Mouse (Mus musculus) midbrain, embryonic 15.5 days (tissue): Measurements from ENCODE around the gene Gfpt1. TPM values are rescaled to one million over a fixed set of nuclear protein-coding genes. Genes with fewer than 3 reads are reported as not detected.

Experiments used
- ATAC-seq: fragments of 200-750 bp; cut with Nextera tagmentation; replicated peaks from 2 replicates; pipeline ENCODE4 v1.8.0; 2017; ENCODE audit warnings: moderate TSS enrichment
- H3K27ac ChIP-seq: fragments of 300-500 bp; sonication (generic); 2 replicates; pipeline ENCODE4 v1.5.1; 2015; ENCODE audit warnings: mild to moderate bottlenecking, inconsistent platforms
- H3K27me3 ChIP-seq: fragments of 300-500 bp; sonication (generic); replicated peaks from 2 replicates; pipeline ENCODE4 v1.6.1; 2015; ENCODE audit warnings: inconsistent platforms
- H3K36me3 ChIP-seq: fragments of 300-500 bp; sonication (generic); replicated peaks from 2 replicates; pipeline ENCODE4 v1.6.1; 2015; ENCODE audit warnings: inconsistent platforms
- H3K4me1 ChIP-seq: fragments of 300-500 bp; sonication (generic); 2 replicates; pipeline ENCODE4 v1.6.1; 2015; ENCODE audit warnings: inconsistent platforms
- H3K4me2 ChIP-seq: fragments of 300-500 bp; sonication (generic); 2 replicates; pipeline ENCODE4 v1.6.1; 2015; ENCODE audit warnings: inconsistent platforms, mild to moderate bottlenecking, moderate library complexity
- H3K4me3 ChIP-seq: fragments of 300-500 bp; sonication (generic); 2 replicates; pipeline ENCODE4 v1.5.1; 2015; ENCODE audit warnings: mild to moderate bottlenecking, inconsistent platforms
- H3K9ac ChIP-seq: fragments of 300-500 bp; sonication (generic); 2 replicates; pipeline ENCODE4 v1.6.1; 2015; ENCODE audit warnings: mild to moderate bottlenecking, inconsistent platforms
- H3K9me3 ChIP-seq: fragments of 300-500 bp; sonication (generic); 2 replicates; pipeline ENCODE4 v1.6.1; 2016; ENCODE audit warnings: inconsistent platforms
- WGBS: fragments of 180-500 bp; shearing (Covaris S2); methylation state at CpG from one replicate; pipeline ENCODE4 v1.1.7; 2015; ENCODE audit warnings: mixed read lengths; 5-methylcytosine and 5-hydroxymethylcytosine counted together
- polyA plus RNA-seq: library from polyadenylated mRNA; unstranded; fragments of >200 nt; fragmentation: Nextera tagmentation; extraction: Ambion mirVana; gene quantifications from 2 replicates; pipeline ENCODE4 v1.2.1, GENCODE M21; 2015

Gfpt1 gene
- polyA plus RNA-seq, 1 experiment from 2014 or later: 27.7 TPM

DNA sequence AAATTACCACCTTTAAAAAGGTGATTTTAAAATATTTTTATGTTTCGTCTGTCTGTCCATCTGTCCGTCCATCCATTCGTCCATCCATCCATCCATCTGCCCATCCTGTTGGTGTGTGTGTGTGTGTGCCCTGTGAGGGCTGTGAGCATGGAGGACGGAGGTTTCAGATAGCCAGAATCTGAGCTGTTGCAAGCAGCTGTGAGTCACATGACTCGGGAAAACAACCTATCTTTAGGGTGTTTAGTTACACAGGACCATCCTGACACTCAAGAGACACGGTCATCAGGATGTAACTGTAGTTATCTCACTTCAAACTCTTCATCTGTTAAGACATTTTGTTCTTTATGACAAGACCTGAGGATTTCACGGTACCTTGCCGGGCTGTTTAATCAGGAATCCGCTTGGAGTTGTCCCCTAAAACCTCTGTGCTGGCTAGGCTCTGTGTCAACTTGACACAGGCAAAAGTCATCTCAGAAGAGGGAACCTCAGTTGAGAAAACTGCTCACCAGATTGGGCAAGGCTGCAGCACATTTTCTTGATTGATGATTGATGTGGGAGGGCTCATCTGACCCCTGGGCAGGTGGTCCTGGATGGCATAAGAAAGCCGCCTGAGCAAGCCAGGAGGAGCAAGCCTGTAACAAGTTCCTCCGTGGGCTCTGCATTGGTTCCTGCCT lies 61.6 kb downstream of the Gfpt1 start, which contains the start of gene D6Ertd527e:
TSS of gene D6Ertd527e (plus strand) at position 624 of the 674 bp plus-strand sequence.
- Histone ChIP-seq H3K27me3 (no peaks in the 10 kb centered on the region), H3K9me3 (no peaks in the 10 kb centered on the region), H3K9ac (no peak within 1 kb of the TSS), H3K4me1 (peaks cover 24% of the 10 kb centered on the region), H3K27ac (no peak within 1 kb of the TSS), H3K4me3 (no peak within 1 kb of the TSS), H3K36me3 (no peaks in the 10 kb centered on the region), H3K4me2 (no peak within 1 kb of the TSS)
- 88% methylated on average over 11 of the region's 11 CpGs for WGBS
- ATAC-seq: no peak

DNA sequence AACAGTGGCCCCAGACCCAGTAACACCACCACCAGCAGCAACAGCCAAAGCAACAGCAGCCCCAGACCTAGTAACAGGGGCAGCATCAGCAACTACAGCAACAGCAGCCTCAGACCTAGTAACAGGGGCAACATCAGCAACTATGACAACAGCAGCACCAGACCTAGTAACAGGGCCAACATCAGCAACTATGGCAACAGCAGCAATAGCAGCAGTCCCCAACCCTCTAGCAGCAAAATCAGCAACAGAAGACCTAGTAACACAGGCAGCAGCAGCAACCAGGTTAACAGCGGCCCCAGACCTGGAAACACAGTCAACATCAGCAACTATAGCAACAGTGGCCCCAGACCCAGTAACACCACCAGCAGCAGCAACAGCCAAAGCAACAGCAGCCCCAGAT lies 68.8 kb downstream of the Gfpt1 start:
- ATAC-seq: no peak
- Histone ChIP-seq H3K4me2 (no peak overlapping the region), H3K4me3 (no peak overlapping the region), H3K36me3 (no peaks in the 10 kb centered on the region), H3K9ac (no peak overlapping the region), H3K27me3 (no peaks in the 10 kb centered on the region), H3K9me3 (no peaks in the 10 kb centered on the region), H3K4me1 (no peaks in the 10 kb centered on the region), H3K27ac (no peak overlapping the region)
- 95% methylated on average over 1 of the region's 1 CpGs for WGBS

GRCm38 (mm10) chr6:87112125-87112524 lies 69.5 kb downstream of the Gfpt1 start:
- Histone ChIP-seq H3K9me3 (no peaks in the 10 kb centered on the region), H3K27ac (no peak overlapping the region)
- WGBS: 67% methylated on average over 6 of the region's 6 CpGs

DNA sequence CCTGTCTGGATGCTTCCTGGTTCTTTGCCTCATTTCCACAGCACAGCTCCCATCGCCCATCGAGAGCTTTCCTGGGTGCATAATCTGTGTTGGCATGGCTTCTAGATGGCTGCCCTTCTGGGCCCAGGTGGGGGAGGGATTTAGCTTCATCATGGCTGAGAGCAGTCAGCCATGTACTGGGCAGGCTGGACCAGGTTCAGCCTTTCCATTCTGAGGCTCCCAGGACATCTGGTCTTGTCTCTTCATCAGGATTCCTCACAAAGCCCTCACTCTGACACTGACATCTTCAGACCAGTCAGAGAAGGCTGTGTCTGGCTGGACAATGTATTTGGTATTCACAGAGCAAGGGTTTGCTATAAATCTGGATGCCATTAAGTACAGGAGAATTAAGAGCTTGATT lies 73.3 kb downstream of the Gfpt1 start:
- no peak overlapping the region for H3K4me3 ChIP-seq
- WGBS: 75% methylated on average over 2 of the region's 2 CpGs
- no peaks in the 10 kb centered on the region for H3K36me3 ChIP-seq
- H3K9me3 ChIP-seq: no peaks in the 10 kb centered on the region
- no peak overlapping the region for H3K9ac ChIP-seq
- no peak overlapping the region for H3K27ac ChIP-seq
- no peaks in the 10 kb centered on the region for H3K27me3 ChIP-seq
- H3K4me2 ChIP-seq: no peak overlapping the region
- no peaks in the 10 kb centered on the region for H3K4me1 ChIP-seq
- ATAC-seq: no peak

More at GRCm38 (mm10) chr6:87112125-87112524, 69.5 kb downstream of the Gfpt1 start:
- Histone ChIP-seq H3K27me3 (no peaks in the 10 kb centered on the region), H3K36me3 (no peaks in the 10 kb centered on the region), H3K9ac (no peak overlapping the region), H3K4me1 (no peaks in the 10 kb centered on the region), H3K4me2 (no peak overlapping the region), H3K4me3 (no peak overlapping the region)
- no peak for ATAC-seq

DNA sequence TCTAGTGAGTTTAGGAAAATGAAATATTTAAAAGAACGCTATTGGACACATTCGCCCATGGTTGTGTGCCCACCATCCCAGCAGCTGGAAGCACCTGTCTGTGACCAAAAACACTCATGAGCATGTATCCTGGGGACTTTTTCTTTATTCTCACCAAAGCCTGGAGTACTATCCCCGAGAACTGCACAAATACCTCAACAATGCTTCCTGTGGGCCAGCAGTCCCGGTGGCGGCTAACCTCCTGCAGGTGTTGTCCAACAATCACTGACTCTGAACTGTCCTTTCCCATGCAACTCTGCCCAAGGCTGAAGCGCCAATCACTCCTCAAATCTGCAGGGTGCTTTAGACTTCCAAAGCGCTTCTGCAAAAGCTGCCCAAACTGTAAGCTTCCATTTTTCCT lies 74.0 kb downstream of the Gfpt1 start:
- H3K4me2 ChIP-seq: no peak overlapping the region
- no peak for ATAC-seq
- no peaks in the 10 kb centered on the region for H3K36me3 ChIP-seq
- no peaks in the 10 kb centered on the region for H3K27me3 ChIP-seq
- H3K4me3 ChIP-seq: no peak overlapping the region
- H3K4me1 ChIP-seq: no peaks in the 10 kb centered on the region
- H3K9me3 ChIP-seq: no peaks in the 10 kb centered on the region
- H3K27ac ChIP-seq: no peak overlapping the region
- H3K9ac ChIP-seq: no peak overlapping the region
- 75% methylated on average over 7 of the region's 7 CpGs for WGBS

DNA sequence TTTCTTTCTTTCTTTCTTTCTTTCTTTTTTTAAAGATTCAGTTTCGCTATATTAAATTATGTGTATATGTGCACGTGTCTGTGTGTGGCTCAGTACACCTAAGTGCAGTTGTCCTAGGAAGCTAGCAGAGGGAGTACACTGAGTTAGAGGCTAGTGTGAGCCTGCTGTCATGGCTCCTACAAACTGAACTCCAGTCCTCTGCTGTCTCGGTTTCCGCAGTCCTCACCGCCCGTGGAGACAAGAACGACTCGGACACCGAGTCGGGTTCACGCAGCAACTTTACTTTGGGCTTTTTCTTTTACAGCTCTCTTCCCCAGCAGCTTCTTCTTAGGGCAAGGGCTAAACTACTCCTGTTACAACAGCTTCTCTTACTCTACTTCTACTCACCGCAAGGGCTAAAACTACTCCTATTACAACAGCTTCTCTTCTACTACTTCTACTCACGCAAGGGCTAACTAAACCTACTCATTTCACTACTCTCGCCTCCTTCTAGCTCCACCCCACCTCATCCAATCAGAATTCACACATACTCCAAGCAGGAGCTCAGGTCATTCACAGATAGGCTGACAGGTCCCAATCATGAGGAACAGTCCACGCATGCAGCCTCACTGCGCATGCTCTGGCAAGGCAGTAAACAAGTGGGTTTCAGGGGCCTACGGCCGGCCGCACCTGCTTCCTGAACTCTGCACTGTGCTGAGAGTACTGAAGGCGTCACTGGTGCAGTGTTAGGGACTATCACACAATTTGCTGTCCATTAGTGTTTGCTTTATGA lies 76.6 kb downstream of the Gfpt1 start:
- Histone ChIP-seq H3K4me3 (no peak overlapping the region), H3K36me3 (no peaks in the 10 kb centered on the region), H3K4me2 (no peak overlapping the region), H3K4me1 (no peaks in the 10 kb centered on the region), H3K27me3 (no peaks in the 10 kb centered on the region), H3K9ac (no peak overlapping the region), H3K9me3 (no peaks in the 10 kb centered on the region), H3K27ac (no peak overlapping the region)
- 92% methylated on average over 20 of the region's 20 CpGs for WGBS
- ATAC-seq: no peak

DNA sequence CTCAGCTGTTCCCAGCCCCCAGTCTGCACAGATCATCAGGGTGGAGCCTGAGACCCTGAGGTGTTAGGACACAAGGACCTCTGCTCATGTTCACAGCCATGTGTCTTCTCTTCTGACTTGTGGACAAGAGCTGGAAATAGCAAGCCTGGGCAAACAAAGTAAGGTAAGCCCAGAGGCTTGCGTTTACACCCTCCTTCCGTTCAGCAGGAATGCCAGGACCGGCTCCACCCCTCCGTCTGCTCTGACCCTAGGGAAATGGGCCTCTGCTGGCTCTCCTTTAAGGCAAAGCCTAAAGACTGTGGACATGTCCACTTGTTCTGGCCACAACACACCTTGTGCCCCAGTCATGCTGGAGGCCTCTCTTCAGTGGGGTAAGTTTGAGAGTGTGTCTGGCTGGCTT lies 77.3 kb downstream of the Gfpt1 start:
- no peak for ATAC-seq
- H3K27ac ChIP-seq: no peak overlapping the region
- no peak overlapping the region for H3K4me2 ChIP-seq
- no peaks in the 10 kb centered on the region for H3K27me3 ChIP-seq
- no peak overlapping the region for H3K9ac ChIP-seq
- WGBS: 74% methylated on average over 4 of the region's 4 CpGs
- no peaks in the 10 kb centered on the region for H3K4me1 ChIP-seq
- H3K9me3 ChIP-seq: no peaks in the 10 kb centered on the region
- H3K4me3 ChIP-seq: no peak overlapping the region
- no peaks in the 10 kb centered on the region for H3K36me3 ChIP-seq

DNA sequence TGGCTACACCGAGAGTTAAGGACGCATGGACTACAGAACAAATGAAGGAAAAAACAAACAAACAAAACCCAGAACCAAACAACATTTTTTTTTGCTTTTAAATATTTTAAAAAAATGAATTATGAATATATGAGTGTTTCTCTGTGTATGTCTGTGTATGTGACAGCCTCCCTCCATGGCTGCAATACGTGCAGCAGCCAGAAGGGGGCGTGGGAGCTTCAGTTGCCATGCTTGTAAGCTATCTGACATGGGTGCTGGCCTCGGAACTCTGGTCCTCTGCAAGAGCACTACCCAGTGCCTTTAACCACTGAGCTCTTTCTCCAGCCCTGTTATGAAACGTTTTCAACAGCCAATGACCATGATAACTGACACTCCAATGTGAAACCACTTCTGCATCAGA lies 78.0 kb downstream of the Gfpt1 start:
- no peak for ATAC-seq
- WGBS: 94% methylated on average over 6 of the region's 6 CpGs
- Histone ChIP-seq H3K9ac (no peak overlapping the region), H3K4me2 (no peak overlapping the region), H3K9me3 (no peaks in the 10 kb centered on the region), H3K36me3 (no peaks in the 10 kb centered on the region), H3K27ac (no peak overlapping the region), H3K27me3 (no peaks in the 10 kb centered on the region), H3K4me1 (no peaks in the 10 kb centered on the region), H3K4me3 (no peak overlapping the region)

- Histone ChIP-seq H3K36me3 (no peaks in the 10 kb centered on the region), H3K4me3 (no peak overlapping the region), H3K4me1 (no peaks in the 10 kb centered on the region), H3K27me3 (no peaks in the 10 kb centered on the region), H3K27ac (no peak overlapping the region), H3K4me2 (no peak overlapping the region), H3K9ac (no peak overlapping the region), H3K9me3 (no peaks in the 10 kb centered on the region)
- ATAC-seq: no peak
- 91% methylated on average over 7 of the region's 7 CpGs for WGBS
Observed at GRCm38 (mm10) chr6:87121961-87122360, 79.3 kb downstream of the Gfpt1 start.

DNA sequence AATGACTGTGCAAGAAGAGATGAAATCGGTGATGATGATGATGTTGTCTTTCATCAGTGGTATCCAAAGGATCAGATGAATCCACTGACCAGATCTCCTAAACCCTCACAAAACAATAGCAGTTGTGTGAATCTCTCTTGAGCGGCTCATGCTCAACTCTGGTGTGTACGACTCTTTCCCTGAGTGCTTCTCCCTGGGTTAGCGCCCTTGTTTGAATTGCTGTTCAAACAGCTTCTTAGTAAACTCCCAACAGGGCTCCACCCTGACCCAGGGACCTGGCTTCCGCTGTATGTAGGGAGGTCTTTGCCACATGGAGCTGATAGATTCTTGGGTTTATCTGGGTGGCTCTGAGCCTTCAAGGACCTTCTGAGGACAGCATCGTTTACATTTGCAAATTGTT lies 80.8 kb downstream of the Gfpt1 start:
- Histone ChIP-seq H3K9me3 (no peaks in the 10 kb centered on the region), H3K36me3 (no peaks in the 10 kb centered on the region), H3K27me3 (no peaks in the 10 kb centered on the region), H3K27ac (no peak overlapping the region), H3K9ac (no peak overlapping the region), H3K4me2 (no peak overlapping the region), H3K4me1 (no peaks in the 10 kb centered on the region), H3K4me3 (no peak overlapping the region)
- WGBS: 89% methylated on average over 6 of the region's 6 CpGs
- no peak for ATAC-seq

GRCm38 (mm10) chr6:87123973-87124372 lies 81.3 kb downstream of the Gfpt1 start:
- ATAC-seq: no peak
- no peak overlapping the region for H3K27ac ChIP-seq
- no peak overlapping the region for H3K9ac ChIP-seq
- H3K9me3 ChIP-seq: no peaks in the 10 kb centered on the region
- no peak overlapping the region for H3K4me2 ChIP-seq
- no peaks in the 10 kb centered on the region for H3K36me3 ChIP-seq
- WGBS: 83% methylated on average over 4 of the region's 4 CpGs
- H3K4me1 ChIP-seq: no peaks in the 10 kb centered on the region
- H3K4me3 ChIP-seq: no peak overlapping the region
- H3K27me3 ChIP-seq: no peaks in the 10 kb centered on the region

DNA sequence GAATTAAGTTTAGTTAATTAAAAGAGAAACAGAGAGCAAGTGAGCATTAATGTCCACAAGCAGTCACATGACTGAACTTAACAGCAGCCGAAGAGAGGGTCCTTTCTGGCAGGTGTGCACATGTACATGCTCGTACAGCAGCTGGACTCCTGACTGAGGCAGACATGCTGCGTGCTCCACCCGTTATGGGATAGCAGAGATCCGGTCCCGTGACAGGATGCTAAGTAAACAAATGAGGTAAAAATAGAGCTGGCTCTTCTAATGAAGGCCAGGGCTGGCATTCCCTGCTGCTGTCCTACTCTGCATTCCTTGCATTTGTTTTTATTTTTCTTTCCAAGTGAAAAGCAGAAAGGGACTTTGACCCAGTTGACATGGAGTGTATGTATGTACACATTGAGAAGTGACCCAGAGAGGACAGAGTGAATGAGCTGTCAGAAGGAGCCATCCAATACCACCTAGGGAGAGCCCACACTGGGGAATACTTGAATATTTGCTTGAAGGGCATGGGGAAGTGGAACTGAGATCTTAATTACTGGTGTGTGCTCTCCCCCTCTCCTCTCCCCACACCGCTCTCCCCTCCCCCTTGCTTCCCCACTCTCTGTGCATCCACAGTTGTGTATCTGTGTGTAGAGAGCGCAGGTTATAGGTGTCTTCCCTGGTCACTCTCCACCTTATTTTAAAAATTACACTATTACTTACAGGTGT lies 84.6 kb downstream of the Gfpt1 start:
- H3K9ac ChIP-seq: no peak overlapping the region
- WGBS: 75% methylated on average over 8 of the region's 8 CpGs
- H3K4me2 ChIP-seq: no peak overlapping the region
- no peak overlapping the region for H3K4me3 ChIP-seq
- no peaks in the 10 kb centered on the region for H3K4me1 ChIP-seq
- H3K36me3 ChIP-seq: no peaks in the 10 kb centered on the region
- H3K27ac ChIP-seq: no peak overlapping the region
- H3K27me3 ChIP-seq: no peaks in the 10 kb centered on the region
- no peak for ATAC-seq
- no peaks in the 10 kb centered on the region for H3K9me3 ChIP-seq
